Mouse (Mus musculus): ENCODE results near the gene Hspb7.

Gene Hspb7

DNA sequence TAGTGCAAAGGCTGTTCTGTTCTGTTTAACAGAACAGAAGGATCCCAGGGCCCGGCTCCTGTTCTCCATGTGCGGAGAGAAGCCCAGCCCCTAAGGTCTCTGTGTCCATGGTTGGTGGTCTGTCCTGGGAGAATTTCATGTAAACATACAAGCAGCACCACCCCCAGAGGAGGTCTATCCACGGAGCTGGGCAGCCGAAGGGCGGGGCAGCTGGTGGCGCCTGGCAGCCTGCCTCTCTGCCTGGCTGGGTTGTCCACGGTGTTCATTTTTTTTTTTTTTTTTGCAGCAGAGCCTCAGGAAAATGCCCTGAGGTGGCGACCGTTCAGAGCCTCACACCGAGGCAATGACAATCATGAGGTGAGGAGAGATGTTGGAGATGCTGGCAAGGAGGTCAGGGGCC is 48.0 kb downstream of the Hspb7 start:
- DNase-seq (ENCODE audit: low spot score in 2 of 2): no peak

DNA sequence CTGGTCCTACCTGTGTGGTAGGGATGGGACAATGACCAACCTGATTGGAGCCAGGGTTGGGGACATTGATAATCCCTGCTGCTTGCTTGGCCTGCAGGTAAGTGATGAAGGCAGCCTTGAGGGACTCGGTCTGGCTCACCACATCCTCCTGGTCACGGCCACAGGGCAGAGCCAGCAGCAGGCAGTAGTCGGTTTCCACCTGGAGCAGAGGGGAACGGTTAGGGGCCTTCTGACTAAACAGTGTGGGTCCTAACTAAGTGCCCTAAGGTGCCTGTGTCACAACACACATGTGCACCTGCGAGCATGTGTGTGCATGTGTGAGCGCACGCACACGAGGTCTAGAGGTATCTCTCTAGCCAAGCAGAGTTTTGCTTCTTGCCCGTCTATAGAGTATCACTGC is 48.8 kb downstream of the Hspb7 start:
- DNase-seq (ENCODE audit: low spot score in 2 of 2): no peak

DNA sequence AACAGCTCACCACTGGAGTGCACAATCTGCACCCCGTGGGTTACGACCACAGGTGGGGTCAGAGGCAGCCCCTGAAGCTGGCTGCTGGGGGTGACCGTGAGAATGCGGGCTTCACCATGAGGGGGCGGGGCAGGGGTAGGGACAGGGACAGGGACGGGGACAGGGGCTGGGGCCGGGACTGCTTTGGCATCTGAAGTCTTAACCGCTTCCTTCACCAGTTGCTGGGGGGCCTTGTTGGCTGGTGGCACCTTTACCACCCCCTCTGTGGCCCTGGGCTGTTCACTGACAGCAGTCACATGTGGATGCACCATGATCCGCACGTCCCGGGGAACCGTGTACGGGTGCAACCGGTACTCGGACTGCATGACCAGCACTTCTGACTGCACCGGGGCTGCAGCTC is 50.9 kb downstream of the Hspb7 start:
- no peak for DNase-seq (ENCODE audit: low spot score in 2 of 2)

DNA sequence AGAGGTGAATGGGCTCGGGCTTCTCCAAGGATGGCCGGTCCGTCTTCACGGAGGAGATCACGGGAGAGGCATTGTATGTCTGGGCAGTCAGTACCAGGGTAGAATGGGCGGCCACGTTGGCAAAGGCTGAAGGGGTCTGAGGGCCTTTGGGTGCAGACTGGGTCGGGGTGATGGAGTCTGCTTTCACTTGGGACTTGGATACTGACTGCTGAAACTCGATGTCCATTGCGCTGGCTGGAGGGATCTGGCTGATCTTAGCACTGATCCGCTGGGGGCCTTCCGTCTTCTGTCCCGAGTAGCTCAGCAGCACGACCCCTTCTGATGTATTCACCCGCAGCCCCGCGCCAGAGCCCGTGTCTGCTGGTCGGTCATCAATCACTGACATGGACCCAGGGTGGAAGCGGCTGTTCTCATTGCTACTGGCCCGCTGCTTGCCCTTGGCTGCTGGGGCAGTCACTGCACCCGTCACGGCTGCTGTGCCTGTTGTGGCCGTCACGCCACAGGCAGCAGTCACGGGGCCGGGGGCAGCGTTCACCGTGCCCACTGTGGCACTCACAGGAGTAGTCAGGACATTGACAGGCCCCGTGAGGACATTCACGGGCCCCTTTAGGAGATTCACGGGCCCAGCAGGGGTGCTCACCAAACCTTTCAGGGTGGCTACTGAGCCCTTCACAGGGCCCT is 52.2 kb downstream of the Hspb7 start:
- no peak for DNase-seq (ENCODE audit: low spot score in 2 of 2)

GRCm38 (mm10) chr4:141474431-141474830 is 53.9 kb downstream of the Hspb7 start:
- no peak for DNase-seq (ENCODE audit: low spot score in 2 of 2)
